In the genomic region with DNA sequence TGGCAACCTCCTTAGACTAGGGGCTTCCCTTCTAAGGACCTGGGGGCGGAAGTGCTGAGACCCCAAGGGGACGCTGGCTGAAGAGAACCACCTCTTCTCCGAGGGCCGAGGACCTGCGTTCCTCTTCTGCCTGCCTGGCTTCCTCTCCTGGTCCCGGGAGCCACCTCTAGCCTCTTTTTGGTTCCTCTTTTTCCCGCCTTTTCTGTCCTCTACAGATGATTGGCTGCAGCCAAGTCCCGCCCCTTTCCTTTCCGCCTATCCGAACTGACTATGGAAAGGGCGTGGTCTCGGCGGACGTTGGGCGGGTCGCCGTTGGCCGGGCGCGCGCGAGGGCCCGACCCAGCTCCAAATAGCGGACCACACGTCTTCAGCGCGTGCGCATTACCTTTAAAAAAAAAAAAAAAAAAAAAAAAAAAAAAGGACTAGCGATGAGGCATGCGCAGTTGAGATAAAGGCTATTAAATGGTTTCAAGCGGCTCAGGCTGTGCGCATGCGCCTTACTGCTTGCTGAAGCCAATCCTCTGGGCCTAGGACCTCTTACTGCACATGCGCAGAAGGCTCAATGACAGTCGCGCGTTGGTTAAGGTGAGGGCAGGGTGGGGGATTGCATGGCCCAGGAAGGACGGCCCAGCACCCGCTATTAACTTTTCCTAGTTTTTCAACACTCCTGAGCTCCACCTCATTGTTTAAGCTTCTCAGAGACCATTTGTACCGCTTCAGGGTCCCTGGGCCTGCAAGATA, we compare ENCODE assay signal across 8 mouse cellular contexts. TPM values are rescaled to one million over a fixed set of nuclear protein-coding genes. Genes with fewer than 3 reads are reported as not detected.
DNase-seq lines count a peak whose midpoint lies in the region; ATAC-seq and TF ChIP-seq lines count a peak whose summit lies in the region.

A gene (minus strand): TSS at position 198 of the 741 bp plus-strand sequence.
A gene (plus strand): TSS at position 425 of the 741 bp plus-strand sequence.

- H3K9me3 ChIP-seq in megakaryocyte, embryonic 14.5 days: 0 out of 2 replicates have a peak, but pooled peaks cover 3% of the 10 kb centered on the region

- peaks cover 14% of the 10 kb centered on the region for H3K36me3 ChIP-seq in megakaryocyte, embryonic 14.5 days (replicated peaks; ENCODE audit: low read length)

- TF ChIP-seq POLR2A in cortical plate, adult 2 months (IDR thresholded peaks at IDR 0.05; ENCODE audit: extremely low read depth, insufficient read depth, low read length): peak; percentile 90

- ATAC-seq in activated CD4-positive, CD25-positive, alpha-beta regulatory T cell, adult 4 months: peak; percentile 91

- H3K27me3 ChIP-seq in megakaryocyte, embryonic 14.5 days (replicated peaks): peaks cover 8% of the 10 kb centered on the region

- no peaks in the 10 kb centered on the region for H3K4me1 ChIP-seq in cortical plate, adult 2 months (ENCODE audit: control insufficient read depth, insufficient read depth, low read length)
- peaks cover 45% of the 10 kb centered on the region for H3K4me1 ChIP-seq in megakaryocyte, embryonic 14.5 days

- DNase-seq in gastrocnemius, adult 8-10 months (ENCODE audit: low spot score in 2 of 2): peak; percentile 96 to 97
- DNase-seq in hindlimb bud, embryonic 11.5 days (ENCODE audit: extremely low spot score, low read depth, low spot score): peak; percentile 99
- peak; percentile 85 to 97 for DNase-seq in left cerebral cortex, adult 8-10 months (ENCODE audit: low spot score in 2 of 2)
- peak; percentile 98 to 99 for DNase-seq in right cerebral cortex, postnatal 10 days (ENCODE audit: low spot score in 2 of 2)
- DNase-seq in urinary bladder, postnatal 25 days (ENCODE audit: low spot score): peak; percentile 90

- peak within 1 kb of the TSS; percentile 54 for H3K4me3 ChIP-seq in cortical plate, adult 2 months (ENCODE audit: insufficient read depth, low read length)
- peak within 1 kb of the TSS; percentile 94 for H3K4me3 ChIP-seq in megakaryocyte, embryonic 14.5 days (replicated peaks)

- TF ChIP-seq CTCF in cortical plate, adult 2 months (IDR thresholded peaks at IDR 0.05; ENCODE audit: extremely low read depth, insufficient read depth, low read length): no peak

- H3K27ac ChIP-seq in cortical plate, adult 2 months (ENCODE audit: insufficient read depth, low read length): peak within 1 kb of the TSS; percentile 54

RNA-seq across cellular contexts. Expression of the first gene that starts in this region (rescaled TPM):
- not detected for polyA plus RNA-seq in activated CD4-positive, CD25-positive, alpha-beta regulatory T cell, adult 4 months (2017; shearing (Covaris generic))
- polyA plus RNA-seq in cortical plate, adult 2 months (2012; rRNA removed): 0.31 TPM in 1 of 2 replicates, not detected in the other
- not detected for total RNA-seq in gastrocnemius, adult 8-10 months (2022)
- under 1 TPM in 1 of 4 experiments, not detected in 3; 0.98 TPM for total RNA-seq in left cerebral cortex, adult 8-10 months (2022)
- polyA plus RNA-seq in megakaryocyte, embryonic 14.5 days (2012; ENCODE audit: insufficient read depth, low replicate concordance): 2.7 and 6.4 TPM in 2 replicates

RNA-seq across cellular contexts. Expression of the second gene that starts in this region (rescaled TPM):
- polyA plus RNA-seq in activated CD4-positive, CD25-positive, alpha-beta regulatory T cell, adult 4 months (2017; shearing (Covaris generic)): 1 to 10 TPM; 5.8 to 6.2 TPM
- 32.5 and 35.0 TPM in 2 replicates for polyA plus RNA-seq in cortical plate, adult 2 months (2012; rRNA removed)
- total RNA-seq in gastrocnemius, adult 8-10 months (2022): 10 to 100 TPM; 52.6 to 67.7 (median 56.3) TPM
- 10 to 100 TPM; 18.7 to 24.9 (median 22.7) TPM for total RNA-seq in left cerebral cortex, adult 8-10 months (2022)
- polyA plus RNA-seq in megakaryocyte, embryonic 14.5 days (2012; ENCODE audit: insufficient read depth, low replicate concordance): 19.2 and 32.5 TPM in 2 replicates

Comparison
In these comparisons a context has a peak if more than half of its experiments do, and no peak if none do; other contexts are left out.
1. Peak in every context shown above with its lines: DNase-seq, ATAC-seq, H3K4me3 ChIP-seq and H3K27ac ChIP-seq.